Mouse (Mus musculus) midbrain, embryonic 15.5 days (tissue): ENCODE data around the gene Pkig. TPM values are rescaled to one million over a fixed set of nuclear protein-coding genes. Genes with fewer than 3 reads are reported as not detected.
"Not testable (repeated sequence)": the region's sequence is repeated elsewhere in the genome, so short reads cannot be mapped to it uniquely, and the experiment has no call there.

ENCODE experiments used
- ATAC-seq: fragments of 200-750 bp; cut with Nextera tagmentation; replicated peaks from 2 replicates; pipeline ENCODE4 v1.8.0; 2017; ENCODE audit warnings: moderate TSS enrichment
- H3K27ac ChIP-seq: fragments of 300-500 bp; sonication (generic); 2 replicates; pipeline ENCODE4 v1.5.1; 2015; ENCODE audit warnings: mild to moderate bottlenecking, inconsistent platforms
- H3K27me3 ChIP-seq: fragments of 300-500 bp; sonication (generic); replicated peaks from 2 replicates; pipeline ENCODE4 v1.6.1; 2015; ENCODE audit warnings: inconsistent platforms
- H3K36me3 ChIP-seq: fragments of 300-500 bp; sonication (generic); replicated peaks from 2 replicates; pipeline ENCODE4 v1.6.1; 2015; ENCODE audit warnings: inconsistent platforms
- H3K4me1 ChIP-seq: fragments of 300-500 bp; sonication (generic); 2 replicates; pipeline ENCODE4 v1.6.1; 2015; ENCODE audit warnings: inconsistent platforms
- H3K4me2 ChIP-seq: fragments of 300-500 bp; sonication (generic); 2 replicates; pipeline ENCODE4 v1.6.1; 2015; ENCODE audit warnings: inconsistent platforms, mild to moderate bottlenecking, moderate library complexity
- H3K4me3 ChIP-seq: fragments of 300-500 bp; sonication (generic); 2 replicates; pipeline ENCODE4 v1.5.1; 2015; ENCODE audit warnings: mild to moderate bottlenecking, inconsistent platforms
- H3K9ac ChIP-seq: fragments of 300-500 bp; sonication (generic); 2 replicates; pipeline ENCODE4 v1.6.1; 2015; ENCODE audit warnings: mild to moderate bottlenecking, inconsistent platforms
- H3K9me3 ChIP-seq: fragments of 300-500 bp; sonication (generic); 2 replicates; pipeline ENCODE4 v1.6.1; 2016; ENCODE audit warnings: inconsistent platforms
- WGBS: fragments of 180-500 bp; shearing (Covaris S2); methylation state at CpG from one replicate; pipeline ENCODE4 v1.1.7; 2015; ENCODE audit warnings: mixed read lengths; 5-methylcytosine and 5-hydroxymethylcytosine counted together
- polyA plus RNA-seq: library from polyadenylated mRNA; unstranded; fragments of >200 nt; fragmentation: Nextera tagmentation; extraction: Ambion mirVana; gene quantifications from 2 replicates; pipeline ENCODE4 v1.2.1, GENCODE M21; 2015

Pkig gene
- polyA plus RNA-seq, 1 experiment from 2014 or later = 125 TPM

DNA sequence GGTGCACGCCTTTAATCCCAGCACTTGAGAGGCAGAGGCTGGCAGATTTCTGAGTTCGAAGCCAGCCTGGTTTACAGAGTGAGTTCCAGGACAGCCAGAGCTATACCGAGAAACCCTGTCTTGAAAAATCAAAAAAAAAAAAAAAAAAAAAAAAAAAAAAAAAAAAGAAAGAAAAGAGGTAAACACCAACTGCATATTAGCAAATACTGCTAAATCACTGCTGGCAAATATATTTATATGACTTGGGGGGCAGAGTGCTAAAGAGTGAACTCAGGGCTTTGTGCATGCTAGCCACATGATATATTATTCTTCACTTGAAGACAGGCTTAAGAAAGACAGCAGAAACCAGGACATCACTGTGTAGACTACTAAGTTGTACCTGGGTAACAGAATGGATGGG is 36.8 kb upstream of the Pkig start:
- H3K4me1 ChIP-seq, H3K9me3 ChIP-seq, H3K9ac ChIP-seq, ATAC-seq, H3K27ac ChIP-seq, H3K4me3 ChIP-seq, H3K4me2 ChIP-seq, H3K27me3 ChIP-seq: not testable (repeated sequence)
- WGBS = 95% methylated on average over 3 of the region's 3 CpGs
- H3K36me3 ChIP-seq = peaks cover 41% of the 10 kb centered on the region; the same call in 1 of the 2 replicates

DNA sequence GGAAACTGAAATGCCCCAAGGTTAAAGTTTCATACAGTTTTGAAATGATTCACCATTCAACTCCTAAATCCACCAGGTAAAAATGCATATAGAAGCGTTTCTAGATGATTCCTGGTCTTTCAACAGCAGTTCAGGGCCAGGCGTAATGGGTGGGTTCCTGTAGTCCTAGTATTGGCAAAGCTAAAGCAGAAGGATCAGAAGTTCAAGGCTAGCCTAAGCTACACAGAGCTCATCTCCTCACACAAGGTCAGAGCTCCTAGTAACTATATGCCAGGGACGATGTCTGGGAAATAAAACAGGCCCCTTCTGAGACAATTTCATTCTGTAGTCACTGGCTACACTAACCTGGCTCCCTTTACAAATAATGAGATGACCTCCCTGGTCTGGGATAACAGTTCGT is 27.0 kb upstream of the Pkig start:
- Histone ChIP-seq H3K4me3 (no peak overlapping the region), H3K9ac (no peak overlapping the region), H3K36me3 (peaks cover 53% of the 10 kb centered on the region), H3K9me3 (no peaks in the 10 kb centered on the region), H3K27ac (no peak overlapping the region), H3K4me1 (no peaks in the 10 kb centered on the region), H3K4me2 (no peak overlapping the region), H3K27me3 (no peaks in the 10 kb centered on the region)
- WGBS = 96% methylated on average over 4 of the region's 4 CpGs
- ATAC-seq = no peak

DNA sequence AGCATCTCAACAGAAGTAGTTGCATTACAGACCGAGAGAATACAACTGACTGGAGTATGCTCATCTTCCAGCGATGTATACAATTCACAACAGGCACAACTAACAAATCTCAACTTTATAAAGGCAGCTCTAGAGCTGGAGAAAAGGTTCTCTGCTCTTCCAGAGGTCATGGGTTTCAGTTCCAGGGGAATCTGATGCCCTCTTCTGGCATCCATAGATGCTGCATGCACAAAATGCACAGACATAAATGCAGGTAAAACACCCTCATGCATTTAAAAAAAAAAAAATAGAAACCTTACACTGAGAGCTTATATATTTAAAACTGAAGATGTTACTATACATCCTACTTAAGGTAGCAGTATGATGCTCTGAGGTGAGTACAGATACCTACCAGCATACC is 26.5 kb upstream of the Pkig start:
- no peaks in the 10 kb centered on the region for H3K4me1 ChIP-seq
- H3K36me3 ChIP-seq = peaks cover 50% of the 10 kb centered on the region
- no peak overlapping the region for H3K27ac ChIP-seq
- 100% methylated on average over 2 of the region's 2 CpGs for WGBS
- no peak overlapping the region for H3K4me2 ChIP-seq
- H3K4me3 ChIP-seq = no peak overlapping the region
- no peaks in the 10 kb centered on the region for H3K9me3 ChIP-seq
- no peaks in the 10 kb centered on the region for H3K27me3 ChIP-seq
- H3K9ac ChIP-seq = no peak overlapping the region
- no peak for ATAC-seq

DNA sequence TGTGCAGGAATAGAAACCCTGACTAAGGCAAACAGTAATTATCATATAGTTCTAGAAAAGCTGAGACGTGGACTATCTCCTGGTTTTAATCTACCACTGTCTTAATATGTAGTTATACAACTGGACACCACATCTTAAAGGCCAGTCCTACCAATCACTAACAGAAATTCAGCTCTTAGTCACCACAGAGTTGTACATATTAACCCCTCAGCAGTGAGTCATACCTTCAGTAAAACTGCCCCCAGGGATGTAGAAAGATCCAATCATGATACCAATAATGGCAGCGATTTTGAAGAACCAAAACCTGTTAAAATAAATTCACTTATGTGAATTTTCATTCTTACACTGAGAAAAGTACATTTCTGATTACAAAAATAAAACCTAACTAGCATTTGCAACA is 24.0 kb upstream of the Pkig start:
- no peak for ATAC-seq
- Histone ChIP-seq H3K4me1 (0 out of 2 replicates have a peak, but pooled peaks cover 4% of the 10 kb centered on the region), H3K4me3 (no peak overlapping the region), H3K9ac (no peak overlapping the region), H3K27ac (no peak overlapping the region), H3K27me3 (no peaks in the 10 kb centered on the region), H3K36me3 (peaks cover 30% of the 10 kb centered on the region), H3K9me3 (no peaks in the 10 kb centered on the region), H3K4me2 (no peak overlapping the region)
- 92% methylated on average over 2 of the region's 2 CpGs for WGBS

DNA sequence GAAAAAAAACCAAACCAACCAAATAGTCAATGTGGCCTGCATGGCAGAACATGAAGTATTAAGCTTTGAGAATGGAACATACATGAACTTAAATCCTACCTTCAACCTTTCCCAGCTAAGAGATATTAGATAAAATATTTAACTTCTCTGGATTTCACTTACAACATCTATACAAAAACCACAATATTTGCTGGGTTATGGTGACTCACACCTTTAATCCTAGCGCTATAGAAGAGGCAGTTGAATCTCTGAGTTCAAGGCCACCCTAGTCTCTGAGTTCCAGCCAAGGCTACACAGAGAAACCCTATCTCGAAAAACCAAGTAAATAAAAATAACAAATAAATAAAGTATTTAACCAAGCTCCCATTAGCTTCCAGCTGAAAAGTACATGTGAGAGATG is 22.1 kb upstream of the Pkig start:
- Histone ChIP-seq H3K4me2 (no peak overlapping the region), H3K27ac (no peak overlapping the region), H3K4me1 (0 out of 2 replicates have a peak, but pooled peaks cover 6% of the 10 kb centered on the region), H3K4me3 (no peak overlapping the region), H3K9me3 (no peaks in the 10 kb centered on the region), H3K27me3 (no peaks in the 10 kb centered on the region), H3K9ac (no peak overlapping the region), H3K36me3 (peaks cover 16% of the 10 kb centered on the region; the same call in 1 of the 2 replicates)
- 93% methylated on average over 2 of the region's 2 CpGs for WGBS
- ATAC-seq = no peak

DNA sequence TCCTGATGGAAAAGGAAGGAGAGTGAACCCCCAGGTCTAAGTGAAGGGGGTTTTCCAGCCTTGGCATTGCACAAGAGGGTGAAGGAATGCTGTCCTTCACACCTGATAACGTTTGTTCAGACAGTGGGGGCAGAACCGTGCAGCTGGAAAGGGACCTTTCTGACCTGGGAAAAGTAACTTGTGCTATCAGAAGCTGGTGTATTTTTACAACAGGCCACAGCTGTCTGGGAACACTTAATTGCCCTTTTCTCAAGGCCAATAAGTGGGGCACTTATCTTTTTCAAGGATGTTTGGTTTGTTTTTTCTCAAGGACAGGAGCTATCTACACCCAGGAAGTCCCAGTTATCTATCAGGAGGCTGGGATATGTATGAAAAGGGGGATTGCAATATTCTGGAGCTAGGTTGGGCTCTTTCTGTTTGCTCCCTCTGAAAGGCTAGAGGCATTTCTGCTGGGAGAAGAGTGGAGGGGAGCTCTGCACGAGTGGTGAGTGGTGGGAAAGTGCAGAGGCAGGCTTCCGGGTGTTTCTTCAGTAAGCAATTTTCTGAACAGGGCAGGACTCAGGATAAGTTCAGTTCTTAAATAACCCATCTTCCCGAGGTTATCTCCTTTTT is 20.4 kb upstream of the Pkig start:
- Histone ChIP-seq H3K4me2 (no peak overlapping the region), H3K9me3 (no peaks in the 10 kb centered on the region), H3K9ac (no peak overlapping the region), H3K36me3 (peaks cover 7% of the 10 kb centered on the region; the same call in 1 of the 2 replicates), H3K27me3 (no peaks in the 10 kb centered on the region), H3K4me1 (peaks cover 12% of the 10 kb centered on the region), H3K4me3 (no peak overlapping the region), H3K27ac (no peak overlapping the region)
- 75% methylated on average over 5 of the region's 5 CpGs for WGBS
- no peak for ATAC-seq

DNA sequence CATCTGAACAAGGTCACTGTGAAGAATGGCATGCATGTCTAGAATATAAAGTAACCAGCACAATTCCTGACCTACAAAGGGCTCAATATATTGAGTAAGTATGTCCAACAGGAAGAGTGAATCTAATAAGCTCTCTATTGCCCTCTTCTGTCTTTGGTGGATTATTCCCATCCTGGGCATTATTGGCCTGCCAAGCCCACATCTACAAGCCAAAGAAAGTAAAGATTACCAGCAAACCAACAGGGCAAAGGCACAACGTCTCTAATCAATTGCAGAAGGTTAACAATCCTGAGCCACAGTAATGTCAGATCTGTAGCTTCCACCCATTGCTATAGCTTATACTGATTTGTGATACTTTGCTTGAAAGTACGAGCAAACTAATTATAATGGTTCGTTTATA is 17.7 kb upstream of the Pkig start:
- 85% methylated on average over 3 of the region's 3 CpGs for WGBS

DNA sequence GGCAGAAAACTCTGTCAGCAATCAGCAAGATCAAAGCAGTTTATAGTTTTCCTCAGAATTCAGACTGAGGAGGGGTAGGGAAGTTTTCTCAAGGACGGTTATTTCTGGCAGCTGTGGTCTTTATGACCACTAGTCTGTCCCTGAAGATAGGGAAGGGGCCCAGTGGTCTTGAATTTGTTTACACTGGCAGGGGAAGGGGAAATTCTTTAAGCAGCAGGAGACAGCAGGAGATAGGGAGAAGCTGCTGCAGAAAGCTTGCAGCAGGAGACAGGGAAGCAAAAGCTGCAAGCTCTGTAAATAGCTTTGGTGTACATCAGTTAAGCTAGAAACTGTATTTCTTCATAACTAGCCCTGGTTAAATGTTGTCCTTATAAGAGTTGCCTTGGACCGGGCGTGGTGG is 16.5 kb upstream of the Pkig start:
- Histone ChIP-seq H3K36me3 (0 out of 2 replicates have a peak, but pooled peaks cover under 1% of the 10 kb centered on the region), H3K9me3 (no peaks in the 10 kb centered on the region), H3K27ac (no peak overlapping the region), H3K4me2 (no peak overlapping the region), H3K4me3 (no peak overlapping the region), H3K9ac (no peak overlapping the region), H3K27me3 (no peaks in the 10 kb centered on the region), H3K4me1 (peaks cover 26% of the 10 kb centered on the region)
- 90% methylated on average over 3 of the region's 3 CpGs for WGBS
- no peak for ATAC-seq

More for the DNA sequence above, 17.7 kb upstream of the Pkig start:
- no peaks in the 10 kb centered on the region for H3K9me3 ChIP-seq
- no peak overlapping the region for H3K4me3 ChIP-seq
- no peaks in the 10 kb centered on the region for H3K27me3 ChIP-seq
- H3K9ac ChIP-seq = no peak overlapping the region
- no peak for ATAC-seq
- H3K4me1 ChIP-seq = peaks cover 26% of the 10 kb centered on the region
- 0 out of 2 replicates have a peak, but pooled peaks cover 3% of the 10 kb centered on the region for H3K36me3 ChIP-seq
- no peak overlapping the region for H3K27ac ChIP-seq
- H3K4me2 ChIP-seq = no peak overlapping the region

DNA sequence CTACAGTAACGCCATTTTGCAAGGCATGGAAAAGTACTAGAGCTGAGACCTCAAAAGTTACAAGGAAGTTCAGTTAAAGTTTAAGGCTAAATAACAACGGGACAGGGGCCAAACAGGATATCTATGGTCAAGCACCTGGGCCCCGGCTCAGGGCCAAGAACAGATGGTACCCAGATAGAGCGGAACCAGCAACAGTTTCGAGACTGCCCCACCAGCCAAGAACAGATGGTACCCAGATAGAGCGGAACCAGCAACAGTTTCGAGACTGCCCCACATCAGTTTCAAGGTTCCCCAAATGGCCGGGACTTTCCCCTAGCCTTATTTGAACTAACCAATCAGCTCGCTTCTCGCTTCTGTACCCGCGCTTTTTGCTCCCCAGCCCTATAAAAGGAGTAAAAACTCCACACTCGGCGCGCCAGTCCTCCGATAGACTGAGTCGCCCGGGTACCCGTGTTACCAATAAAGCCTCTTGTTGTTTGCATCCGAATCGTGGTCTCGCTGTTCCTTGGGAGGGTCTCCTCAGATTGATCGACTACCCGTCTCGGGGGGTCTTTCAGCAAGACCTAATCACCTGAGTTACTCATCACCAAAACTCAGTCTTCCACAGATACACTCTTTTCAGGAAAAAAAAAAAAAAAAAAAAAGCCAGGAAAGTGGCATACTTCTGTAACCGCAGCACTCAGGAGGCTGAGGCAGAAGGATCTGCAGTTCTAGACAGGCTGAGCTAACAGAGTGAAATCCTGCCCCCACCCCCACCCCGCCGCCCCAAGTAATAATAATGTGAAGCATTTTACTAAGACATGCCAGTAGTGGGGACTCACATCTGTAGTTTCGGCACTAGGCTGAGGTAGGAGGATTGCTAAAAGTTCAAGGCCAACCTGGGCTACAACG is 15.3 kb upstream of the Pkig start:
- H3K4me1 ChIP-seq = peaks cover 22% of the 10 kb centered on the region
- no peak for ATAC-seq
- H3K9me3 ChIP-seq = no peaks in the 10 kb centered on the region
- no peaks in the 10 kb centered on the region for H3K36me3 ChIP-seq
- peak overlapping the region; percentile 57 for H3K4me2 ChIP-seq
- 91% methylated on average over 30 of the region's 30 CpGs for WGBS
- peak overlapping the region; percentile 74 for H3K4me3 ChIP-seq
- H3K27ac ChIP-seq = no peak overlapping the region
- no peaks in the 10 kb centered on the region for H3K27me3 ChIP-seq
- H3K9ac ChIP-seq = no peak overlapping the region

DNA sequence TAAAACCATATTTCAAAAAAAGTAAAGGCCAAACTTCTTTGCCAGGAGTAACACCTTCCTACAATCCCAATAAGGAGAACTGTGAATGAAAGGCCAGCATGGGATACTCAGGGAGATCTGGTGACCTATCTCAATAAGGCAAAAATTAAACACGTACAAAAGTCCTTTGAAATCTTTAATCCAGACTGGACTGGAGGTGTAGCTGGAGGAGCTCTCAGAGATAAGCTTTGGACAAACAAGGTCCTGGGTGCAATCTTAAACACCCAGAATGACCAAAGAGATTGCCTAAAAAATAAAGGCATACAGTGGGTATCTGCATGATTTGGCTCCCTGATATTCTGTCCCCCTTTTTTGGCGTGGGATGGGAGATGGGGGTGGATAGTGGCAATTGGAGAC is 14.6 kb upstream of the Pkig start:
- Histone ChIP-seq H3K4me2 (peak overlapping the region; percentile 57), H3K4me1 (peaks cover 22% of the 10 kb centered on the region), H3K36me3 (no peaks in the 10 kb centered on the region), H3K9ac (peak overlapping the region; percentile 92), H3K27ac (peak overlapping the region; percentile 97; the same call in 1 of the 2 replicates), H3K9me3 (no peaks in the 10 kb centered on the region), H3K4me3 (peak overlapping the region; percentile 74), H3K27me3 (no peaks in the 10 kb centered on the region)
- 71% methylated on average over 2 of the region's 2 CpGs for WGBS
- no peak for ATAC-seq

DNA sequence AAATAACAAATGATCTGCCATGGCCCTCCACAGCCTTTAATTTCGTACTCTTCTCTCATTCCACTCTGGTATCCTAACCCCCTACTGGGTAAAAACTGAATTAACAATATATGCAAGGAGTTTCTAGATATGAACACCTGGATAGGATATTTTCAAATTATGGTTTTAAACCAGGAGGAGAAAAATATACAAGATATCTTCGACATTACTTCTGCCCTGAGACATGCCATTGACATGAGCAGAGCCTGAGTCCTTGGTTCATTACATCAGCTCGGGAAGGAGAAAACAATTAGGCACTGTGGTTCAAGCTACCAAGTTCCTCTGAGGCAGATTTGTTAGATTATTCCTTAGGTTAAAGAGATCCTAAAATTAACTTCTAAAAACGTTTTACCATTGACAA is 14.1 kb upstream of the Pkig start:
- peaks cover 22% of the 10 kb centered on the region for H3K4me1 ChIP-seq
- peak overlapping the region; percentile 74 for H3K4me3 ChIP-seq
- no peaks in the 10 kb centered on the region for H3K27me3 ChIP-seq
- no peak for ATAC-seq
- WGBS = 7% methylated on average over 4 of the region's 4 CpGs
- H3K4me2 ChIP-seq = peak overlapping the region; percentile 57
- H3K9me3 ChIP-seq = no peaks in the 10 kb centered on the region
- H3K9ac ChIP-seq = peak overlapping the region; percentile 92
- H3K27ac ChIP-seq = peak overlapping the region; percentile 97; the same call in 1 of the 2 replicates
- H3K36me3 ChIP-seq = no peaks in the 10 kb centered on the region

DNA sequence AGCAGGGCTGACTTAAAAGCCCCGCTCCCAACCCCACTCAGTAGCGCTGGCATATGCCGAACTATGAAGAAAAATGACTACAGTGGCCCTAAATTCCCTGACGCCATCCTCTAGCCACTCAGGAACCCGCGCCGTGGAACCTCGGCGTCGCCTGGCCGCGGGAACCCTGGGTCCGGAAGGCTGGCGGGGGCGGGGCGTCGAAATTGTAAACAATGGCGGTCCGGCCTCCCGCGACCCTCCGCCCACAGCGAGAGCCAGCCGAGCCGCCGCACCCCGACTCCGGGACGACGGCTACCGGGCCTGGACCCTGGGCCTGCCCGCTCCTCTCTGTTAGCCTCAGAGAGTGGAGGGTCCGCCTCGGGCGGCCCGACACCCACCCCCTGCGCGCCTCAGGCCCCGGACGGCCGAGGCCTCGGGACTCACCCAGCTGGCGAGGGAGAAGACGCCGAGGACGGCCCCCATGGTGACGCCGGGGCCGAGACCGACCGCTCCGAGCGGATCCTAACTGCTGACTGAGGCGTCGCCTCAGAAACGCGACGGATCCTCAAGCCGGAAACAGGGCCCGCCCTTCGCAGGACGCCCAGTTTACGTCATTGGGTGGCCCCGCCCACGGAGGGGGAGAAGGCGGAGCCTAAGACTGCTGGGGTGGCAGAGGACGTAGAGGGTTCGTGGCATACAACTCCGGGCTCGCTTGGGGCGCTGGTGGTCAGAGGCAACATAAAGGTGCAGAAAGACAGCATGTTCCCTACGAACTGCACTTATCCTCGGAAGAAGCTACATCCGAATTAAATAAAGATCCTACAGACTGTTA is 13.4 kb upstream of the Pkig start, which contains the start of gene Serinc3:
Serinc3 (minus strand) TSS at position 557 of the 811 bp plus-strand sequence.
- H3K9ac ChIP-seq = peak within 1 kb of the TSS; percentile 92
- WGBS = under 1% methylated on average over 74 of the region's 74 CpGs
- ATAC-seq = peak; percentile 97

More for the DNA sequence above, 13.4 kb upstream of the Pkig start, which contains the start of gene Serinc3:
- Histone ChIP-seq H3K27ac (peak within 1 kb of the TSS; percentile 97), H3K4me1 (peaks cover 20% of the 10 kb centered on the region), H3K27me3 (no peaks in the 10 kb centered on the region), H3K4me3 (peak within 1 kb of the TSS; percentile 74), H3K9me3 (no peaks in the 10 kb centered on the region), H3K36me3 (no peaks in the 10 kb centered on the region), H3K4me2 (peak within 1 kb of the TSS; percentile 57)
